Mouse (Mus musculus) stomach, embryonic 14.5 days (tissue): ENCODE measurements at regions not wholly inside any gene's neighbourhood (a gene's known extent, or its start where the extent isn't known, plus 50 kb on each side); places are given as distances from the start of the nearest gene placed in this dataset.

Experiments
- ATAC-seq: fragments of 200-750 bp; cut with Nextera tagmentation; 2 replicates; pipeline ENCODE4 v1.8.0; 2017; ENCODE audit warnings: low read depth, moderate TSS enrichment; ENCODE audit not compliant: insufficient number of reproducible peaks, insufficient read depth, low FRiP score
- H3K27ac ChIP-seq: fragments of 300-500 bp; sonication (generic); 2 replicates; pipeline ENCODE4 v1.5.1; 2014; ENCODE audit warnings: mild to moderate bottlenecking, low read length, moderate library complexity, mixed read lengths
- H3K27me3 ChIP-seq: fragments of 300-500 bp; sonication (generic); 2 replicates; pipeline ENCODE4 v1.6.1; 2014; ENCODE audit warnings: low read length, control low read depth, mixed read lengths; ENCODE audit not compliant: control insufficient read depth, insufficient read depth
- H3K36me3 ChIP-seq: fragments of 300-500 bp; sonication (generic); 2 replicates; pipeline ENCODE4 v1.6.1; 2014; ENCODE audit warnings: mild to moderate bottlenecking, control low read depth, low read length, moderate library complexity, mixed read lengths; ENCODE audit not compliant: control insufficient read depth, insufficient read depth
- H3K4me1 ChIP-seq: fragments of 300-500 bp; sonication (generic); 2 replicates; pipeline ENCODE4 v1.6.1; 2014; ENCODE audit warnings: low read length, control low read depth, mixed read lengths; ENCODE audit not compliant: control insufficient read depth, insufficient read depth
- H3K4me2 ChIP-seq: fragments of 300-500 bp; sonication (generic); replicated peaks from 2 replicates; pipeline ENCODE4 v1.6.1; 2014; ENCODE audit warnings: low read depth, low read length, control low read depth
- H3K4me3 ChIP-seq: fragments of 300-500 bp; sonication (generic); 2 replicates; pipeline ENCODE4 v1.5.1; 2014; ENCODE audit warnings: low read depth, low read length, control low read depth
- H3K9ac ChIP-seq: fragments of 300-500 bp; sonication (generic); replicated peaks from 2 replicates; pipeline ENCODE4 v1.6.1; 2014; ENCODE audit warnings: low read depth, mild to moderate bottlenecking, control low read depth, low read length, moderate library complexity, mixed read lengths
- H3K9me3 ChIP-seq: fragments of 300-500 bp; sonication (generic); 2 replicates; pipeline ENCODE4 v1.6.1; 2016; ENCODE audit warnings: low read depth, low read length, control low read depth; ENCODE audit not compliant: control insufficient read depth
- WGBS: fragments of 180-500 bp; shearing (Covaris S2); extraction: QIAGEN DNeasy Blood & Tissue Kit; methylation state at CpG from one replicate; pipeline ENCODE4 v1.1.7; 2014; 5-methylcytosine and 5-hydroxymethylcytosine counted together

DNA sequence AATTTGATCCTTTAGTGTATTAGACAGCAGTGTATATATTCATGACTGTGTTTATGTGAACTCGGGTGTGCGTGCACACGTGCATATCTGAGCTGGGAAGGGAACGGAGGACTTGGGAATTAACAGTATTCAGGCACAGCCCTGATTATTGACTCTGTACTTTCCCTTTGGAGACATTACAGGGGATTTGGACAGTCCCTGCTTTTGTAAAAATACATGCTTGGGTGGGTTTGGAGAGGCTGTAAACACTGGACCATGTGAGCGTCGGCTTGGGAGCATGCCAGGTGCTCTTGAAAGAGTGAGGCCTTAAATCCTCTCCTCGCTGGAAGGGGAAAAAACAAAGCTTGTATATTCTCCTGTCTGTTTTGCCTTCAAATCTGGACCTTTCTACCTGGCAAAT lies 167.2 kb upstream of the Maf start:
- H3K4me3 ChIP-seq: no peak overlapping the region
- 32% methylated on average over 7 of the region's 7 CpGs for WGBS
- H3K9ac ChIP-seq: no peak overlapping the region
- no peaks in the 10 kb centered on the region for H3K27me3 ChIP-seq
- H3K4me2 ChIP-seq: no peak overlapping the region
- peaks cover 9% of the 10 kb centered on the region; the same call in 1 of the 2 replicates for H3K4me1 ChIP-seq
- peak overlapping the region; percentile 64; the same call in 1 of the 2 replicates for H3K27ac ChIP-seq
- no peaks in the 10 kb centered on the region for H3K9me3 ChIP-seq
- H3K36me3 ChIP-seq: no peaks in the 10 kb centered on the region
- ATAC-seq: peak; percentile 76; the same call in 1 of the 2 replicates

DNA sequence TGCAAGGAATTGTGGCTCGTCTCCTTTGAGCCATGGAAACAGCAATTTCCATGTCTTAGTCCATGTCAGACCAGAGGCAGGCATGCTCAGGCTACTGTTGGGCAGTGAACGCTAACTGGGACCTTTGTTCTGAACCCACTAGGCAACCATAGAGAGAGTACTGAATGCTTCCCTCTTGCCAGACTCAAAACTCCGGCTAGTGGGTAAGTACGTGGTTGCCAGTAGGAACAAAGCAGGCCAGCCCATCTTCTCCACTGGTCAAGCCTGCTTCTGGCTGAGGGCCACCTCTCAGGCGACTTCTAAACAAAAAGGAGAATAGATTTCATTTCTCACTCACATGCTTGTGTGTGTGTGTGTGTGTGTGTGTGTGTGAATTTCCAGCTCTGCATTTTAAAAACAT lies 163.8 kb upstream of the Maf start:
- 65% methylated on average over 5 of the region's 5 CpGs for WGBS
- H3K27me3 ChIP-seq: no peaks in the 10 kb centered on the region
- H3K9me3 ChIP-seq: no peaks in the 10 kb centered on the region
- no peaks in the 10 kb centered on the region for H3K36me3 ChIP-seq
- H3K4me3 ChIP-seq: no peak overlapping the region
- no peak overlapping the region for H3K27ac ChIP-seq
- peaks cover 9% of the 10 kb centered on the region; the same call in 1 of the 2 replicates for H3K4me1 ChIP-seq
- no peak for ATAC-seq
- no peak overlapping the region for H3K9ac ChIP-seq
- H3K4me2 ChIP-seq: no peak overlapping the region

DNA sequence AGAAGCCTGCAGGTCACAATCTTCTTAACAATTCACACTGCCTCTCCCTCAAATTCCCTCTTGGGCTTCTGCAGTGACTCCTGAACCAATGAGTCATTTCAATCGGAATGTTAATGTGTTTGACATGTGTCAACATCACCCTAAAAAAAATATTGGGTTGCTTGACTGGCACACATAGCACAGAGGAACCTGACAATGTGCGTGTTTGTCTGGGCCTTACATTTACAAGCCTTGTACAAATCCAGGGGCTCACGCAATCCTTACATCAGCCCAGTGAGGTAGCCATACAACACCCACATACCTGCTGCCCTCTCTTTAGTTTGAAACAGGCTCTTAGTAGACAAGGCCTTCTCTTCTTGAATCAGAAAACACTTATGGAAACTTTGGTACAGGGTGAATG lies 153.8 kb upstream of the Maf start:
- Histone ChIP-seq H3K27ac (no peak overlapping the region), H3K4me3 (no peak overlapping the region), H3K4me1 (no peaks in the 10 kb centered on the region), H3K36me3 (no peaks in the 10 kb centered on the region), H3K27me3 (no peaks in the 10 kb centered on the region), H3K9me3 (no peaks in the 10 kb centered on the region), H3K9ac (no peak overlapping the region), H3K4me2 (no peak overlapping the region)
- 68% methylated on average over 3 of the region's 3 CpGs for WGBS
- peak; percentile 10; the same call in 1 of the 2 replicates for ATAC-seq

DNA sequence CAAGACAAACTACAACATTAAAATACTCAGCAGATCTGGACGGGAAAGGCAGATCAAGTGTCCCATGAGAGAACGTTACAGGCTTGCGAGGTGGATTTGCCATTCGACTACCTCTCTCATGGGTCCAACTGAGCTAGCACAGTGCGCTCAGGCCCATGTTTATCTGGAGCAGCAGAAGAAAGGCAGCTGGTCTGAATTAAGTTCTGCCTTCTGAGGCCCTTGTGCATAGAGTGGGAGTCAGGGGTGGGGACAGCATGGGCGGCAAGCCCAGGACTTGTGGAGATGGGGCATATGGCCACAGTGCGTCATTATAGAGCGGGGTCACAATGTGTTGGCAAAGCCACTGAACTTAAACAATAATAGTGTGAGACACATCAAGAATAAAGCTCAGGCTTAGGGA lies 151.8 kb upstream of the Maf start:
- Histone ChIP-seq H3K36me3 (no peaks in the 10 kb centered on the region), H3K9ac (no peak overlapping the region), H3K9me3 (no peaks in the 10 kb centered on the region), H3K4me2 (no peak overlapping the region), H3K27ac (no peak overlapping the region), H3K4me3 (no peak overlapping the region), H3K4me1 (no peaks in the 10 kb centered on the region), H3K27me3 (no peaks in the 10 kb centered on the region)
- peak; percentile 58; the same call in 1 of the 2 replicates for ATAC-seq
- WGBS: 64% methylated on average over 8 of the region's 8 CpGs

DNA sequence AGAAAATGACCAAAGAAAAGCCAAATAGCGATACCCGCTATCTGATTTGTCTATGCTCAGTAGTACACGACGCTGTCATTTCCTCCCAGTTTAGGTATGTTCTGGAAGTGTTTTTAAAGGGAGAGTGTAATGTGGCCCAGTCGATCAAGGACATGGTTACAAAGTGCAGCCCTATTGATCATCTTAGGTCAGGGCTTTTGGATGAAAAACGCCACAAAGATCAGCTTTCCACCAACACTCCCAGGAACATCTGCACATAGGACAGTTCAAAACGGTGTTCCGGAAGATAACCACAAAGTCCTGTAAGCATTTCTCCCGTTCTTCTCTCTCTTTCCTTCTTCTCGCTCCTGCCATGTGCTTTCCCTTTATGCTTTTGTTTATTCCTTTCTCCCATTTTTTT lies 149.2 kb upstream of the Maf start:
- Histone ChIP-seq H3K36me3 (no peaks in the 10 kb centered on the region), H3K9ac (no peak overlapping the region), H3K4me3 (no peak overlapping the region), H3K27me3 (no peaks in the 10 kb centered on the region), H3K27ac (no peak overlapping the region), H3K9me3 (no peaks in the 10 kb centered on the region), H3K4me2 (no peak overlapping the region), H3K4me1 (no peaks in the 10 kb centered on the region)
- no peak for ATAC-seq
- 87% methylated on average over 10 of the region's 10 CpGs for WGBS

DNA sequence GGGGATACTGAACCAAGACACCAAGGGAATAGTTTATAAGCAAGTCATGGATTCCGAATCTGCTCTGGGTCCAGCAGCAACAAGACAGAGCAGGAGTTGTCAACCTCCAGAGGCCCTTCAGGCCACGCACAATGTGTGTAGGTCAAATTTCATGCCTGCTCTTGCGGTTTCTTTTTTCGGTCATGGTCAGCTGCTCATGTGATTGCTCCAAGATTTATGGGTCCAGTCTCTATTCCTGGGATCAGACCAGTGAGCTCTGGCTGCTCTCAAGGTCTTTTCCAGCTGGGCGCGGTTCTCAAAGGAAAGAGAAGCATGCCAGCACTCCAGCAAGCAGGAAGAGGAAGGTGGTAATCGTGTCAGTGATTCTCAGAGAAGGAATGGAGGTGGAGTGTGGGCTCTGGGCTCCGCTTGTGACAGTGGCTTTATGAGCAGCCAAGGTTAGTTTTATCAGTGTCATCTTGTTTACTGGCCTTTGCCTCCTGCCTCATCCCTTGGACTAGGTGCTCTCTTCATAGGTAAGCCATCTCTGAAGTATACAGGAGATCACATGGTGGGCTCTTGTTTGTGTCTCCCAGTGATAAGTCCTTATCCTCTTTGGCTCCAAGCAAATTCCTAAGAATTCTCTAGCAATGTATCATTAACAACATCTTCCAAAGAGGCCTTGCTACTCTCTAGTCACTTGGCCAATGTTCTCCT lies 148.5 kb upstream of the Maf start:
- Histone ChIP-seq H3K9me3 (no peaks in the 10 kb centered on the region), H3K4me2 (no peak overlapping the region), H3K27me3 (no peaks in the 10 kb centered on the region), H3K27ac (no peak overlapping the region), H3K9ac (no peak overlapping the region), H3K4me3 (no peak overlapping the region), H3K36me3 (no peaks in the 10 kb centered on the region), H3K4me1 (no peaks in the 10 kb centered on the region)
- no peak for ATAC-seq
- WGBS: 84% methylated on average over 8 of the region's 8 CpGs

GRCm38 (mm10) chr8:115854209-115854900 lies 146.8 kb upstream of the Maf start:
- WGBS: 82% methylated on average over 9 of the region's 9 CpGs
- no peak for ATAC-seq

DNA sequence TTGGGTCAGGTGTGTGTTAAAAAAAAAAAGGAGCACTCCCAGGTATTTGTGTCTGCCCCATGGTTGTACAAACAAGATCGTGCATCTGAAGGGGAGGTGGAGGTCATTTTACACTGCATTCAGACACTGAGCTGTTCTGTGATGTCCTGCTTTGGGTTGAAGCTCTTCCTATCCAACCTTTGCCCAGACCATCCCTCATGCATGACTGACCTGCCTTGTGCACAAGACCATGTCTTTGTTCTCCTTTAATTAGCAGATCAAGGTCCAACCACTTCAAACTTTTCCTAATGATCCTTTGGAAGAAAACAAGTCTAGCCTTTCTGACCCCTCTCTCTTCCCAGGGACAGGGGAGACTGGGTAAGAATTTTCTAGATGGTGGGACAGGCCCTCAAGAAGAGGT lies 143.0 kb upstream of the Maf start:
- Histone ChIP-seq H3K4me2 (no peak overlapping the region), H3K4me1 (no peaks in the 10 kb centered on the region), H3K9ac (no peak overlapping the region), H3K4me3 (no peak overlapping the region), H3K27ac (no peak overlapping the region), H3K27me3 (no peaks in the 10 kb centered on the region), H3K9me3 (no peaks in the 10 kb centered on the region), H3K36me3 (no peaks in the 10 kb centered on the region)
- no peak for ATAC-seq
- 68% methylated on average over 1 of the region's 1 CpGs for WGBS

More at GRCm38 (mm10) chr8:115854209-115854900, 146.8 kb upstream of the Maf start:
- Histone ChIP-seq H3K27me3 (no peaks in the 10 kb centered on the region), H3K9ac (no peak overlapping the region), H3K27ac (no peak overlapping the region), H3K4me3 (no peak overlapping the region), H3K9me3 (no peaks in the 10 kb centered on the region), H3K4me2 (no peak overlapping the region), H3K36me3 (no peaks in the 10 kb centered on the region), H3K4me1 (no peaks in the 10 kb centered on the region)
